Mouse (Mus musculus) heart, postnatal 4 days (tissue): ENCODE data around the gene Tmem144. TPM values are rescaled to one million over a fixed set of nuclear protein-coding genes. Genes with fewer than 3 reads are reported as not detected.
"Not testable (repeated sequence)": the region's sequence is repeated elsewhere in the genome, so short reads cannot be mapped to it uniquely, and the experiment has no call there.

ENCODE experiments used
- DNase-seq: peaks from one replicate; pipeline ENCODE4 v3.0.0; 2021
- total RNA-seq, 2 experiments: library from RNA; stranded (reverse); gene quantifications; 2 replicates each; pipeline ENCODE4 v1.2.3; 2021

The Tmem144 gene
- total RNA-seq, 2 experiments from 2014 or later, result 10.4 to 10.6 TPM

GRCm38 (mm10) chr3:79808530-79809179, 43.9 kb downstream of the Tmem144 start:
- no peak for DNase-seq

GRCm38 (mm10) chr3:79800761-79801160, 51.8 kb downstream of the Tmem144 start:
- not testable (repeated sequence) for DNase-seq

GRCm38 (mm10) chr3:79792307-79792706, 60.3 kb downstream of the Tmem144 start:
- no peak for DNase-seq

- no peak for DNase-seq
Observed at GRCm38 (mm10) chr3:79790324-79790723, 62.2 kb downstream of the Tmem144 start.

GRCm38 (mm10) chr3:79789554-79789953, 63.0 kb downstream of the Tmem144 start:
- DNase-seq, result no peak

- no peak for DNase-seq
Observed at GRCm38 (mm10) chr3:79788959-79789358, 63.6 kb downstream of the Tmem144 start.

DNA sequence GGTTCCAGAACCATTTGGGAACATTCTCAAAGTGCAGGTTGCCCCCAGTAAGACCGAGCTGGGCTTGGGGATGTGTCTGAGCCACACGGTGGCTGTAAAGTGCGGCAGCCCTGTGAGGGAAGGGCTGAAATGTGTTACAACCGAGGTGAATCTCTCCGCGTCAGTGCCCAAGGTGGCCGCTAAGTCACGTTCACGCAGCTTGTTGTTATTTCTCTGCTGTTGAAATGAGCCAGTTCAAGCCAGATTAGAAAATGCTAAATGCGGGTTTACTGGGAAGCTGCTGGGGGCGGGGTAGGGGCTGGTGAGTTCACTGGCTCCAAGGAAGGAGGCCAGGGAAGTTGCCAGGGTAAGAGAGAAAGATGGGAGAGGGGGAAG, 68.2 kb downstream of the Tmem144 start:
- peak; percentile 14 for DNase-seq

GRCm38 (mm10) chr3:79783630-79784361, 68.8 kb downstream of the Tmem144 start:
- peak; percentile 12 for DNase-seq

DNA sequence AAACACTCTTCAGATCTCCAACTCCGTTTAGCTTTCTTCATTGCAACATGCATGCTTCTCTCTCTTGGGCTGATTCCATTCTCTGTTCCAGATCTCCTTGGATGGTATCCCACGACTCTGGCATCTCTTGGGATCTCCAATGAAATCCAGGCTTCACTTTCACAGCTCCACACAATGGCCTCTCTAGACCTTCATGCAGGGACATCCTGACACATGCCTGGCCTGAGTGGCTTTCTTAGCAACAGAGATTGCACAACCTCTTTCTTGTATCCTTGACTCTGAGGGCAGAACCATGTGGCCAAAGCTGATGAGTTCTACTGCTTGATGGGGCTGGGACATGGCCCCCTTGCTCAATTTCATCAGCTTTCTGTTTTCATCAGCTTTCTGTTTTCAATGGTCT, 79.9 kb downstream of the Tmem144 start:
- DNase-seq, result no peak

Other genes starting within 250 kb of the Tmem144 start
- 10 to 100 TPM; 11.9 to 14.9 TPM for gene 4930579G24Rik, start 223.7 kb downstream of the Tmem144 start, total RNA-seq
- 100 to 1,000 TPM; 385 to 407 TPM for gene Etfdh, start 223.3 kb downstream of the Tmem144 start, total RNA-seq
- 10 to 100 TPM in 1 of 2 experiments, 1 to 10 TPM in 1; 9.3 to 13.3 TPM for gene Rxfp1, start 114.9 kb downstream of the Tmem144 start, total RNA-seq
- 100 to 1,000 TPM; 116 to 133 TPM for gene Fam198b, start 31.8 kb upstream of the Tmem144 start, total RNA-seq